Mouse (Mus musculus) midbrain, embryonic 15.5 days (tissue): ENCODE data around the gene Olfr101. TPM values are rescaled to one million over a fixed set of nuclear protein-coding genes. Genes with fewer than 3 reads are reported as not detected.

Experiments
- ATAC-seq: fragments of 200-750 bp; cut with Nextera tagmentation; replicated peaks from 2 replicates; pipeline ENCODE4 v1.8.0; 2017; ENCODE audit warnings: moderate TSS enrichment
- H3K27ac ChIP-seq: fragments of 300-500 bp; sonication (generic); 2 replicates; pipeline ENCODE4 v1.5.1; 2015; ENCODE audit warnings: mild to moderate bottlenecking, inconsistent platforms
- H3K27me3 ChIP-seq: fragments of 300-500 bp; sonication (generic); replicated peaks from 2 replicates; pipeline ENCODE4 v1.6.1; 2015; ENCODE audit warnings: inconsistent platforms
- H3K36me3 ChIP-seq: fragments of 300-500 bp; sonication (generic); replicated peaks from 2 replicates; pipeline ENCODE4 v1.6.1; 2015; ENCODE audit warnings: inconsistent platforms
- H3K4me1 ChIP-seq: fragments of 300-500 bp; sonication (generic); 2 replicates; pipeline ENCODE4 v1.6.1; 2015; ENCODE audit warnings: inconsistent platforms
- H3K4me2 ChIP-seq: fragments of 300-500 bp; sonication (generic); 2 replicates; pipeline ENCODE4 v1.6.1; 2015; ENCODE audit warnings: inconsistent platforms, mild to moderate bottlenecking, moderate library complexity
- H3K4me3 ChIP-seq: fragments of 300-500 bp; sonication (generic); 2 replicates; pipeline ENCODE4 v1.5.1; 2015; ENCODE audit warnings: mild to moderate bottlenecking, inconsistent platforms
- H3K9ac ChIP-seq: fragments of 300-500 bp; sonication (generic); 2 replicates; pipeline ENCODE4 v1.6.1; 2015; ENCODE audit warnings: mild to moderate bottlenecking, inconsistent platforms
- H3K9me3 ChIP-seq: fragments of 300-500 bp; sonication (generic); 2 replicates; pipeline ENCODE4 v1.6.1; 2016; ENCODE audit warnings: inconsistent platforms
- WGBS: fragments of 180-500 bp; shearing (Covaris S2); methylation state at CpG from one replicate; pipeline ENCODE4 v1.1.7; 2015; ENCODE audit warnings: mixed read lengths; 5-methylcytosine and 5-hydroxymethylcytosine counted together
- polyA plus RNA-seq: library from polyadenylated mRNA; unstranded; fragments of >200 nt; fragmentation: Nextera tagmentation; extraction: Ambion mirVana; gene quantifications from 2 replicates; pipeline ENCODE4 v1.2.1, GENCODE M21; 2015

Gene Olfr101
- polyA plus RNA-seq, result not detected in 2 replicates

DNA sequence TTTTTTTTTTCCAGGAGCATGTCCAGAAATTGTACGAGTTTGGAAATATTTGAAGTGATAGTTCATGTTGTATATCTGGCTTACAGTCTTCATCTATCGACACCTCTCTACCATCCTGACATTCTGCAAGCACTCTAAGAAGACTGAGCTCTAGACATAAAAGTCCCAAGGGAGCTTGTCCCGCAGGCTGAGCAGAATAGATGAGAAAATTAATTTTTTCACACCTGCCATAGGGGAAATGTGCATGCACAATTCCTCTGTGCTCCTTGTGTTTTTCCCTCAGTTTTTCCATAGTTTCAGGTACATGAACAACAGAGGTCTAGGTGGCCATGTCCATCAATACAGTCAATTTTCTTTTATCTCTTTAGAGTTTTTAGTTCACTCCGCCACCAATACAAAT lies at the start of gene Olfr101:
Olfr101 (minus strand) TSS at position 101 of the 400 bp plus-strand sequence.
- Histone ChIP-seq H3K9me3 (no peaks in the 10 kb centered on the region), H3K36me3 (no peaks in the 10 kb centered on the region), H3K4me1 (no peaks in the 10 kb centered on the region), H3K27ac (no peak within 1 kb of the TSS), H3K4me3 (no peak within 1 kb of the TSS), H3K4me2 (no peak within 1 kb of the TSS), H3K9ac (no peak within 1 kb of the TSS), H3K27me3 (no peaks in the 10 kb centered on the region)
- ATAC-seq, result no peak
- 84% methylated on average over 4 of the region's 4 CpGs for WGBS

GRCm38 (mm10) chr17:37339598-37339997 lies 35.5 kb upstream of the Olfr101 start, which contains the start of gene Olfr103:
Olfr103 (minus strand) TSS chr17:37339698.
- H3K27me3 ChIP-seq, result no peaks in the 10 kb centered on the region
- ATAC-seq, result no peak
- WGBS, result 90% methylated on average over 2 of the region's 2 CpGs

GRCm38 (mm10) chr17:37316954-37317353 lies 12.8 kb upstream of the Olfr101 start, which contains the start of gene Olfr102:
Olfr102 (minus strand) TSS chr17:37317054.
- no peak for ATAC-seq
- no peaks in the 10 kb centered on the region for H3K4me1 ChIP-seq
- no peak within 1 kb of the TSS for H3K4me2 ChIP-seq
- H3K4me3 ChIP-seq, result no peak within 1 kb of the TSS
- no peak within 1 kb of the TSS for H3K27ac ChIP-seq
- no peaks in the 10 kb centered on the region for H3K36me3 ChIP-seq
- H3K9ac ChIP-seq, result no peak within 1 kb of the TSS
- H3K9me3 ChIP-seq, result no peaks in the 10 kb centered on the region
- H3K27me3 ChIP-seq, result no peaks in the 10 kb centered on the region

More at GRCm38 (mm10) chr17:37339598-37339997, 35.5 kb upstream of the Olfr101 start, which contains the start of gene Olfr103:
- Histone ChIP-seq H3K9ac (no peak within 1 kb of the TSS), H3K4me2 (no peak within 1 kb of the TSS), H3K4me3 (no peak within 1 kb of the TSS), H3K9me3 (no peaks in the 10 kb centered on the region), H3K4me1 (no peaks in the 10 kb centered on the region), H3K27ac (no peak within 1 kb of the TSS), H3K36me3 (no peaks in the 10 kb centered on the region)

DNA sequence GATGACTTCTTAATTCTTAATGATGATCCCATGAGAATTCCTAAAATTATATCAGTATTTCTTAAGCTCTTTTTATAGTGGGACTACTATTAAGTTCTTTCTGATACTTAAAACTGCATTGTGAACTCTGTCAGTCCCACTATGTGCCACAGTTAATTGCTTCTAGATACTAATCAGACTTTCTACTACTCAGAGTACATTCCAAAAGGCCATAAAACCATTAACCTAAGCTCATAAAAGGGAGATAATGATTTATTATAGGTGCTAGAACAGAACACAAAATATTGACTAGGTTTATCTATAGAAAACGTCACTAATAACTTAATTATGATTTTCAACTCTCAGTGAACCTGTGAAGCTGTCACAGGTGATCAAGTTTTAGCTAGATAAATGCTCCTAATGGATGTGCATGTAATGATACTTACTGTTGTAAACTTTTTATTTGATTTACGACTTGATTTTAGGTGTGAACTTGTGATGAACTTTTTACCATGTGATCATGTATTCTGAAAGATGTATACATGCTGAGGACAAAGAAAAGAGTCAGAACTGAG lies 6.1 kb upstream of the Olfr101 start:
- no peak for ATAC-seq

GRCm38 (mm10) chr17:37308483-37308882 lies 4.4 kb upstream of the Olfr101 start:
- H3K4me3 ChIP-seq, result no peak overlapping the region
- no peaks in the 10 kb centered on the region for H3K27me3 ChIP-seq
- H3K27ac ChIP-seq, result no peak overlapping the region
- no peaks in the 10 kb centered on the region for H3K36me3 ChIP-seq
- H3K4me2 ChIP-seq, result no peak overlapping the region
- no peak for ATAC-seq
- 45% methylated on average over 4 of the region's 4 CpGs for WGBS
- no peak overlapping the region for H3K9ac ChIP-seq
- H3K4me1 ChIP-seq, result no peaks in the 10 kb centered on the region
- no peaks in the 10 kb centered on the region for H3K9me3 ChIP-seq

More for the DNA sequence above, 6.1 kb upstream of the Olfr101 start:
- Histone ChIP-seq H3K9me3 (no peaks in the 10 kb centered on the region), H3K9ac (no peak overlapping the region), H3K36me3 (no peaks in the 10 kb centered on the region), H3K4me1 (no peaks in the 10 kb centered on the region), H3K27ac (no peak overlapping the region), H3K4me3 (no peak overlapping the region), H3K27me3 (no peaks in the 10 kb centered on the region), H3K4me2 (no peak overlapping the region)
- WGBS, result 60% methylated on average over 2 of the region's 2 CpGs

DNA sequence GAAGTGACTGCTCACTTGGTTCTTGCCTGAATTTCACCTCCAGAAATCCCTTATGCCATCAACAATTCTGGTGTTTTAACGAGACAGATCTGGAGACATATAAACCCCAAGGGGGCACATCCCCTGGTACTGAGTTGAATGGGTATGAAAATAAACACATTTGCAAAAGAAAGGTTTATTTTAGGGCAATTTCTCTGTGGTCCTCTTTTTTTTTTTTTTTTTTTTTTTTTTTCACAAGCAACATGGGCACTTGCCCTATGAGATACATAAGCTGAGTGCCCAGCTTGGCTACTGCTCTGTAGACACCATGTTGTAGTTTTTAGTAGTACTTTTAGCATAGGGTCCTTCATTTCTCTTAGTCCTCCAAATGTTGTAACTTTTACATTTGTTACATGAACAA lies 20.8 kb downstream of the Olfr101 start, which contains the start of gene Olfr99:
Olfr99 (minus strand) TSS at position 101 of the 400 bp plus-strand sequence.
- H3K4me2 ChIP-seq, result no peak within 1 kb of the TSS
- no peak for ATAC-seq
- H3K4me1 ChIP-seq, result no peaks in the 10 kb centered on the region
- H3K27me3 ChIP-seq, result no peaks in the 10 kb centered on the region
- H3K9me3 ChIP-seq, result no peaks in the 10 kb centered on the region
- H3K9ac ChIP-seq, result no peak within 1 kb of the TSS
- 60% methylated on average over 1 of the region's 1 CpGs for WGBS
- H3K4me3 ChIP-seq, result no peak within 1 kb of the TSS
- no peaks in the 10 kb centered on the region for H3K36me3 ChIP-seq
- H3K27ac ChIP-seq, result no peak within 1 kb of the TSS

DNA sequence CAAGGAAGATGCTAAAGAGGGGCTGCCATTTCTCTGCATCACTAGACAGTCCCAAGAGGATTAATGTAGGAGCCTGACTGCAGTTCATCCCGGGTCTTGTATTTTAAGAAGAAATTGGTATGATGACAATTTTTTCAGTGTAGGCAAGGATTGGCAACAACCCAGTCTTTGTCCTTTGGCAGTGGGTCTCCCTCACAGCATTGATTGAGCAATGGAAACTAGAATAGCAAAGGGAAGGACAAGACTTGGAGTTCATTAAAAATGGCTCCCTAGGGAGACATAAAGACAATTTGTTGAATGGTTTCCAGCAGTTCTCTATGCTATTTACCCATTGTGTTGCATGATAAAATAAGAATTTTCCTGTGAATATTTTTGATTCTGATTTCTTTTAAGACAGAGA lies 23.8 kb downstream of the Olfr101 start:
- Histone ChIP-seq H3K9ac (no peak overlapping the region), H3K4me3 (no peak overlapping the region), H3K27ac (no peak overlapping the region), H3K4me2 (no peak overlapping the region), H3K9me3 (no peaks in the 10 kb centered on the region), H3K36me3 (no peaks in the 10 kb centered on the region), H3K27me3 (no peaks in the 10 kb centered on the region), H3K4me1 (no peaks in the 10 kb centered on the region)
- ATAC-seq, result no peak
- WGBS, result 74% methylated on average over 1 of the region's 1 CpGs

DNA sequence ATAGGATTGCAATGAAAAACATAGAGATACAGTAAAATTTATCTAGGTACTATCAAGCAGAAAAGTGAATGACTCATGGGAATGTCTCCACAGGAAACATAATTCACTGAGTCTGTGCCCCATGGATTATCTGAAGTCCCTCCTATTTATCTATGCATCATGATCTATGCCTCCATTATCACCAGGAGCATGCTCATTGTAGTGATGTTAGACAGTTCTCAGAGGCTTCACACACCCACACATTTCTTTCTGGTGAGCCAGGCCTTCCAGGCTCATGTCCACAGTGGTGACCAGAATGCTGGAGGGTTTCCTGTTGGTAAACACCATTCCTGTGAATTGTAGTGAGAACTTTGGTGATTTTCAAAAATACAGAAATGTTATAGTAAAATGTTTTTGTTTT lies 27.5 kb downstream of the Olfr101 start:
- no peak for ATAC-seq
- no peaks in the 10 kb centered on the region for H3K36me3 ChIP-seq
- H3K9me3 ChIP-seq, result no peaks in the 10 kb centered on the region
- no peak overlapping the region for H3K4me2 ChIP-seq
- no peak overlapping the region for H3K4me3 ChIP-seq
- H3K9ac ChIP-seq, result no peak overlapping the region
- no peaks in the 10 kb centered on the region for H3K27me3 ChIP-seq
- H3K4me1 ChIP-seq, result no peaks in the 10 kb centered on the region
- no peak overlapping the region for H3K27ac ChIP-seq

- H3K27ac ChIP-seq, result no peak overlapping the region
- H3K4me1 ChIP-seq, result no peaks in the 10 kb centered on the region
- no peaks in the 10 kb centered on the region for H3K9me3 ChIP-seq
- H3K4me2 ChIP-seq, result no peak overlapping the region
- no peaks in the 10 kb centered on the region for H3K36me3 ChIP-seq
- no peaks in the 10 kb centered on the region for H3K27me3 ChIP-seq
- 90% methylated on average over 2 of the region's 2 CpGs for WGBS
- H3K4me3 ChIP-seq, result no peak overlapping the region
- ATAC-seq, result no peak
- no peak overlapping the region for H3K9ac ChIP-seq
Observed at GRCm38 (mm10) chr17:37275626-37276248, 28.4 kb downstream of the Olfr101 start.

DNA sequence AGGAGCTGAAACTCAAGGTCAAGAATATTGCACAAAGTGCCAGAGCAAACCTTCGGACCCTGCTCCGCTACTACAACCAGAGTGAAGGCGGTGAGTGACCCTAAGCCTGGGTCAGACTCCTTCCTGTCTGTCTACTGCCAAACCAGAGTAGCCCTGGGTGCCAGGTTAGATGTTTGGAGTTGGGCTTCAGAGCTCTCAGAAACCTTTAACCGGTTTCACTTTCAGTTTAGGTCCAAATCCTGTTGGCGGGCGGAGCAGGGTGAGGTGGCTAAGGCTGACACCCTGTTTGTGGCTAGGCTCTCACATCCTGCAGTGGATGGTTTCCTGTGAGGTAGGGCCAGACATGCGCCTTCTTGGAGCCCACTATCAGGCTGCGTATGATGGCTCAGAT lies 33.4 kb downstream of the Olfr101 start:
- Histone ChIP-seq H3K4me3 (peak overlapping the region; percentile 42), H3K9me3 (no peaks in the 10 kb centered on the region), H3K4me1 (no peaks in the 10 kb centered on the region), H3K36me3 (no peaks in the 10 kb centered on the region), H3K27ac (no peak overlapping the region), H3K27me3 (no peaks in the 10 kb centered on the region), H3K9ac (no peak overlapping the region), H3K4me2 (peak overlapping the region; percentile 76)
- ATAC-seq, result peak; percentile 48
- 75% methylated on average over 8 of the region's 8 CpGs for WGBS

DNA sequence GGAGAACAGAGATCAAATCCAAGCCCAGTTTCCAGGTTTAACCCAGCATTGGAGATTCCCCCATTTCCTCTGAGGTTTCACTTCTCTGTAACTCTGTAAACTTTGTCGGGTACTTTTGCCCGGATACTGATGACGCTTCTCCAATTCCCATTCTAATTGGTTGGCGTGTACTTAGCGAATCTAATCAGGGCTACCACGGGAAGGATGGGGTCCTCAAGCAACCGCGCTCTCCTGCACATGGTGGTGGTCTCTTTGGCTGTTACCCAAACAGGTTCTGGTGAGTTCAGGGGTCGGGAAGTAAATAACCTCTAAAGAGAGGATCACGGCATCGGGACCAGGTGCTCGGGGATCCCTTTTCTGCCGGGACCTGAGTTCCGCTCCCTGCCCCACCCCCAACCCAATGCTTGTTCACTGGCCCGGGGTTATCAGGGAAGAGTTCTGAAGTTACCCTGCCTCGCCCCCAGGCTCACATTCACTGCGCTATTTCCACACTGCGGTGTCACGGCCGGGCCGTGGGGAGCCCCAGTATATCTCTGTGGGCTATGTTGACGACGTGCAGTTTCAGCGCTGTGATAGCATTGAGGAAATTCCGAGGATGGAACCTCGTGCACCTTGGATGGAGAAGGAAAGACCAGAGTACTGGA lies 33.9 kb downstream of the Olfr101 start, which contains the start of gene H2-M3:
H2-M3 (plus strand) TSS at position 163 of the 644 bp plus-strand sequence.
- Histone ChIP-seq H3K4me3 (peak within 1 kb of the TSS; percentile 42), H3K27me3 (no peaks in the 10 kb centered on the region), H3K36me3 (no peaks in the 10 kb centered on the region), H3K9me3 (no peaks in the 10 kb centered on the region), H3K9ac (peak within 1 kb of the TSS; percentile 29; the same call in 1 of the 2 replicates), H3K27ac (no peak within 1 kb of the TSS), H3K4me2 (peak within 1 kb of the TSS; percentile 76), H3K4me1 (no peaks in the 10 kb centered on the region)
- WGBS, result 4% methylated on average over 26 of the region's 26 CpGs
- ATAC-seq, result peak; percentile 98

GRCm38 (mm10) chr17:37263626-37264025 lies 40.5 kb downstream of the Olfr101 start, which contains the start of gene Olfr98:
Olfr98 (minus strand) TSS chr17:37263749.
- no peaks in the 10 kb centered on the region for H3K36me3 ChIP-seq
- H3K27me3 ChIP-seq, result no peaks in the 10 kb centered on the region
- H3K4me1 ChIP-seq, result no peaks in the 10 kb centered on the region
- no peak within 1 kb of the TSS for H3K27ac ChIP-seq
- 91% methylated on average over 1 of the region's 1 CpGs for WGBS
- H3K4me3 ChIP-seq, result no peak within 1 kb of the TSS
- ATAC-seq, result no peak
- no peak within 1 kb of the TSS for H3K4me2 ChIP-seq
- H3K9ac ChIP-seq, result no peak within 1 kb of the TSS
- no peaks in the 10 kb centered on the region for H3K9me3 ChIP-seq
